Mouse (Mus musculus) left cerebral cortex, postnatal 10 days (tissue): ENCODE data around the gene Efcab6. TPM values are rescaled to one million over a fixed set of nuclear protein-coding genes. Genes with fewer than 3 reads are reported as not detected.

Experiments used
- DNase-seq, 2 experiments: peaks; one replicate each; pipeline ENCODE4 v3.0.0; 2021 to 2022; ENCODE audit warnings: low spot score in 2 of 2, mixed read lengths in 1 of 2; ENCODE audit errors: extremely low spot score in 1 of 2
- intact Hi-C: fragments of 180-260 bp; cut with DNase I; formaldehyde crosslinking; loops from one replicate; pipeline ENCODE4 v1.15.1; 2025
- total RNA-seq, 2 experiments: library from RNA; stranded (reverse); gene quantifications; 2 replicates each; pipeline ENCODE4 v1.2.3; 2021

Gene Efcab6
- total RNA-seq, 2 experiments from 2014 or later: 15.4 to 17.8 TPM

DNA sequence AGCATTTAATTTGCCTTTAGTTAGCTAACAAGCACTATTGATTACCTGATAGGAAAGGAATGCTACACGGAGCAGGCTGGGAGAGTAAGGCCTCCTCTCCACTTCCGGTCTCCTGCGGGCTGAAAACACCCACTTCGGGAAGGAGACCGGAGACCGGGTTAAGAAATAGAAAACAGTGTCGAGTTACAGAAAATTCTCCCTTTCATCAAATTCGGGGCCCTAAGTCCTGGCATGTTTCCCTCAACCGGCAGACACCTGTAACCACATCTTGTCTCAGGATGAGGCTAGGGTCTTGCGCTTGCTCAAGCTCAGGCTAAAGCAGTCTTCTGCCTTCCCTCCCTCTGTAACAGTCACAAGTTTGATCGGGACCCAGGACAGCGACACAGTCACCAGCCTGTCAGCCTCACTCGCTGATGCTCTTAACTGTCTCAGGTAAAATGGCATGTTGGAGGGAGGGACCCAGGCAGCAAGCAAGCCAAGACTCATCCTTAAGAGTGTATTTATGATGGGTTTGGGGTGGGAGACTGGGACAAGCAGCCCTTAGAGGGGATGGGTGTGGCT lies 5.0 kb upstream of the Efcab6 start:
- intact Hi-C loops: loop anchor here (5.0 kb wide), 2 partner anchors 308 to 562 kb away; no protein-coding TSS in a partner anchor

DNA sequence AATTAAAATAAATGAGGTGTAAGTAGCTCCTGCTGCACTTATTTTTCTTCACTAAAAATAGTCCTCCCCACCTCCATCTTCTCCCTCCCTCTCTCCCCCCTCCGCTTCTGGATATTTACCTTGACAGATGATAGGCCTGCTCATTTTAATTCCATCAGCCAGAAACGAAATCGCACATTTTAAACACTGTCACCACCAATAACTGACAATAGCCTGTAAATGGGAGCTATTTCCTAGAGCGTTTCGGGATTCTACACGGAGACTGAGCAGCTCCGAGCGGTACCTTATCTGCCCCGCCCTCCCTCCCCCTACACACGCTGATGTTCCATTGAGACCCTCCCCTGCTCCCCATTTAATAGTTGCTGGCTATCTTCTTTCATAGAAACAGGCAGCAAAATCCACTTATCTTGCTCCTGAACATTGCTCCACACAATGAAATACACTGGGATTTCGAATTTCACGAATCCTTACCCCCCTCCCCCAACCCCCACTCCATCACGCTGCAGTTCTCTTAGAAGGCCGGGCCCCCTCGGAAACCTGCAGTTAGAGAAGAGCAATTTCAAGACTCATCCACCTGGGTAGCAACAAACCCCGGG lies 4.4 kb upstream of the Efcab6 start:
- DNase-seq: no peak
- intact Hi-C loops: loop anchor here (5.0 kb wide), 3 partner anchors 287 to 563 kb away; no protein-coding TSS in a partner anchor

More for the DNA sequence above, 5.0 kb upstream of the Efcab6 start:
- DNase-seq: no peak

DNA sequence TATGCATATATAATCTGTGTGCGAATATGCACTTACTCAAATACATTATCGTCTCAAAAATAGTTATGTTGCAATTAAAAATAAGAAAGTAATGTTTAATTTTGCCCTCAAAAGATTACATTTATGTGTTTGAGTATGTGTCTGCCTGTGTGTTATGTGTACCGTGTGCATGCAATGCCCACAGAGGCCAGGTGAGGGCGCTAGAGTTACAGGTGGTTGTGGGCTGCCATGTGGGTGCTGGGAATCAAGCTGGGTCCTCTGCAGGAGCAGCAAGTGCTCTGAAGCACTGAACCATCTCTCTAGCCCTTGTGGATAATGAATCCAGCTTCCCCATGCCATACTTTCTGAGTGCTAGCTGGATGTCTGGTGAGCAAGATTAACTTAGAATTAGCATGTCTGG lies 522 bp upstream of the Efcab6 start:
- no peak for DNase-seq
- intact Hi-C loops: loop anchor here (5.0 kb wide), 1 partner anchor 283 kb away; no protein-coding TSS in a partner anchor

DNA sequence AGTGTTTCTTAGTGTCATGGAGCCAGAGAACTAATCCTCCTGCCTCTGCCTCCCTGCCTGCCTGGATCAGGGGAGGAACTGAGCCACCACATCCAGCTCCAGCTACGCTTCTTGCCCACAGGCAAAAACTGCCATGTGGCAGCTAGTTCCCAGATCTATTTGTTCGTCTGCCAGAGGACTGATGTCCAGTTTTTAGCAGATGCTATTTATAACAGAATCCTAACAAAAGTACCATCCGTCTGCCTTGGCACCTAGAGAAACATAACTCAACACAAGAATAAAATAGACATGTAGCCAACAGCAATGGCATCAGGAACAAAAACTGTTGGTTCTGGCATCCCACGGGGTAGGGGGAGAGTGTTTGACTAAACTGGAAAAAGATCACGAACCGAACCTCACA lies 6.3 kb downstream of the Efcab6 start:
- no peak for DNase-seq
- intact Hi-C loops: no loop called here

DNA sequence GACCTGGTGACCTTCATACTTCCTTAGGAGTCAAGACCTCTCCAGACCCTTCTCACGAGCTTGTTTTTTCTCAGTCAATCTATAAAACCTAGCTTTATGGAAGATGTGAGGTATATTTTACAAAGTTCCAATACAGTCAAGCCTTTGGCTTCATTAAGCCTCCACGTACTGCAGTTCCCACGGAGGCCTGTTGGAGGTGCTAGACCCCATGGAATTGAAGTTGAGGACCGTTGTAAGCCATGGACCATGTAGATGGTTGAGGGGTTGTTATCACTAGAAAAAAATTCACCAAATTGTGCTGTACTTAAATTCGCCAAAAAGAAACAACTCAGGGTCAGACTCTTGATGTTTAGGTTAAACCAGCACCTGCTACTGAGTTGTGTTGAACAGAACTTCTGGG lies 9.1 kb downstream of the Efcab6 start:
- intact Hi-C loops: no loop called here
- DNase-seq: no peak

DNA sequence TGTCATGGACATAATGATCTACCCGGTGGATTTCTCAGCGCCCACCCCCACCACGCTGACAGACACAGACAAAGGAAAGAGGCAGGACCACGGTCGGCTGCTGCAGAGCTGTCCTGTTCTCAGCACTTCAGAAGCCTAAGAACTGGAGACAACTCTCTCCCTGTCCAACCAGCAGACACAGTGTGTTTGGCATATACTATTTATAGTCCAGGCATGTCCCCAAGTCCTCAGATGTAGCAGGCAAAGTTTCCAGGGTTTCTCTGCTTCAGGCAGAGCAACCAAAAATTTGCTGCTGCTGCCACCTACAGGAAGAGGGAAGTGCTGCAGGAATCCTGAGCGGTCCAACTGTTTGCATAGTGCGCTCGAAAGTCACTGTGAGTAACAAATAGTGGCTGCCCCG lies 11.3 kb downstream of the Efcab6 start:
- intact Hi-C loops: loop anchor here (2.0 to 5.0 kb wide), 2 partner anchors 197 to 292 kb away; no protein-coding TSS in a partner anchor
- DNase-seq: peak; percentile 77 to 86

DNA sequence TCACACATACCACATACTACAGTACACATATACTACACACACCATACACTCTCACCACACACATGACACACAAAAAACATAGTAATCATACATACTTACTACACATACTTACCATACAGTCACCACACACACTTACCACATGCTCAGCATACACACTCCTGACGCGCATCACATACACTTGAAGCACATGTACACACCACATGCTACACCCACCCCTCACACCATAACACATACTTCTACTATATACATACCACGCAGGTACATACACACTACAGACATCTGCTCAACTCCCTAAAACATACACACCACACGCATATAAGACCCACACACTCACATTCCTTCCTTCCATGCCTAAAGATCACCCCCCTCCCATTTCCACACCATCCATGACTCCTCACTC lies 11.9 kb downstream of the Efcab6 start:
- intact Hi-C loops: loop anchor here (5.0 kb wide), 1 partner anchor 291 kb away; no protein-coding TSS in a partner anchor
- no peak for DNase-seq

DNA sequence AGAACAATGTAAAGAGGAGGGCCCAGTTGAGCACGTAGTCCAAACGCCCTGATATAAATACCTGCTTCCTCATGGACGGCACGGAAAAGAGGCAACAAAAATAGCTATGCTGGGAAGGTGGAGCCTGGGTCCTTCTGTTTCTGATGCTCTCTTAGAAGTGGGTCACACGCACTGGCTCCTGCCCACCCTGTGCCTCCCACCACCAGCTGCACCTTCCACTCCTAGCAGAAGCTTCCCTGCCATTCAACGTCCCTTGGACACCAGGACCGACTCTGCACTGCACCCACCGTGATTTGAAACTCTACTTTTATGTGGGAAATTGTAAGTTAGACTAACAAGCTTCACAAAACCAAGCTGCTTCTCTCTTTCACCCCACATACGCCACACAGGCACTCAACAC lies 12.8 kb downstream of the Efcab6 start:
- intact Hi-C loops: loop anchor here (5.0 kb wide), 1 partner anchor 290 kb away; no protein-coding TSS in a partner anchor
- peak in 1 of 2 experiments; percentile 36 for DNase-seq

DNA sequence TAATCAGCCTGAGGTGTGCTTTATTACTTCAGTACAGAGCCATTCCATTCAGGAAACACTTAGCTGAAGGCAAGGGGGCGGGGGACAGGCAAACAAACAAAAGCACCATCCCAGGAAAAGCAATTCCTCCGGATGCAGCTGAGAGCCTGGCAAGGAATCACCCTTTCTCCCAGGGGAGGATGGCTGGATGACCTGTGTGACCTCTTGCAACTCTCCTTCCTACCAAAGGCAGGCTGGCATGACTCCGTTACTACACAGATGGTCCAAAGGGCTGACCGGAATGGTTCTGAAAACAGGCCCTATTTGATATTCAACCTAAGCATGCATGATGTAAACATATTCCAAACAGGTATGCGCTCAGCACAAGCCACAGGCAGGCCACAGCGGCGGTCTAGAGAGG lies 15.6 kb downstream of the Efcab6 start:
- intact Hi-C loops: no loop called here

DNA sequence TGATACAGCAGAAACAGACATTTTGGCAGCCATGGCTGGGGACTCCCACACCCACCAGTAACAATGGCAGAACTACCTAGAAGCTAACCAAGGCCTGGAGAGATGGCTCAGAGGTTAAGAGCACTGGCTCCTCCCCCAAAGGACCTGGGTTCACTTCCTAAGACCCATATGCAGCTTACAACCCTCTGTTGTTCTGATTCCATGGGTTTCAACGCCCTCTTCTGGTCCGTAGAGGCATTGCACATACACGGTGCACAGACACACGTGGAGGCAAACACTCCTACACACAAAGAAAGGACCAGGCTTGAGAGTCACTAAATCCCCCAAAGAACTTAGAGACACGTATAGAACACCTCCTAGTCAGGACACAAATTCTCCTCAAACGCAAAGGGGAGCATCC lies 19.6 kb downstream of the Efcab6 start:
- intact Hi-C loops: no loop called here

More for the DNA sequence above, 15.6 kb downstream of the Efcab6 start:
- DNase-seq: peak in 1 of 2 experiments; percentile 40

DNA sequence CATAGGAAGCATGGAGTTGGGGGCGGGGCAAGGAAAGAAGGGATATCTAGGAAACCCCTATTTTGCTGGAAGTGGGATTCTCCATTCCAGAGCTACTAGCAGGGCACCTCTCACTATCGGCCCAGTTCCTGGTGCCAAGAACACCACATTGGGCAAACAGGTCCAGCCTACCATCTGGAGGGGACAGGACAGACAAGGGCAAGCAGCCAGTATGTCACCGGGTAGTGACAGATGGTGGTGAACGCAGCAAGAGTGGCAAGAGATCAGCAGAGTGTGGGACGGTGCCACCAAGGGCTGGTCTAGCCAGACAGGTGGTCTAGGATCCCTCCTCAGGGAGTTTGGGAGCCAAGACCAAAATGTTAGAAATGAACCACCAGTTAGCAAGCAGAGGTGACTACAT lies 28.1 kb downstream of the Efcab6 start:
- intact Hi-C loops: no loop called here
- no peak for DNase-seq

More for the DNA sequence above, 19.6 kb downstream of the Efcab6 start:
- DNase-seq: no peak

DNA sequence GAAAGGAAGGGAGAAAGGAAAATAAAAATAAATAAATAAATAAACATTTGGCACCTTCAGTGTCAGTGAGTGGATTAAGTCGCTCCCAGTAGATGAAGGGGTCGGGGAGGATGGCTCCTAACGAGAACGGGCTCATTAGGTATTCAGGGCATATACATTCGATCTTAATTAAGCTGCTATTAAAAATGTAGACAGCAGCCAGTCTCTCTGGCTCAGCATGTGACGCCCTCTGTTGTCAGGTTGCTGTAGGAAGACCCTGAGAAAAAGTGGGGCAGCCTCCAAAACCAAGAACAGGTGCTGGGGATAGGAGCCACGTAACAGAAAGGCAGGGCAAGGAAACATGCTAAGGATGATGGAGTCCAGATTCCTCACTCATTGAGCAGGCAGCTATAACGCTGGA lies 39.5 kb downstream of the Efcab6 start:
- DNase-seq: no peak
- intact Hi-C loops: no loop called here

DNA sequence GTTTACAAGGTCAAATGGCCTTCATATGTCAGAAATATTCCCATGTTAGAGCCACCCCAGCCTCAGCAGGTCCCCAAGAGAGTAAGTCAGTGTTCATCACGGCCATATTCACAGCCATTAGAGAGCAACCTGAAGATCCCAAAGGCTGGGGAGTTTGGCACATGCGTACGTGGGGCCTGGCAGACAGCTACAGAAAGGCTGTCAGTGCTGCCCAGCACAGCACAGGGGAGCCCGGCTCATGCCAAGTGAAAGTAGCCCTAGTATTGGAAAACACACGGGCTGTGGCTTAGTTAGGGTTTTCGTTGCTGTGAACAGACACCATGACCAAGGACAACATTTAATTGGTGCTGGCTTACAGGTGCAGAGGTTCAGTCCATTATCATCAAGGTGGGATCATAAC lies 40.3 kb downstream of the Efcab6 start:
- intact Hi-C loops: no loop called here
- no peak for DNase-seq

DNA sequence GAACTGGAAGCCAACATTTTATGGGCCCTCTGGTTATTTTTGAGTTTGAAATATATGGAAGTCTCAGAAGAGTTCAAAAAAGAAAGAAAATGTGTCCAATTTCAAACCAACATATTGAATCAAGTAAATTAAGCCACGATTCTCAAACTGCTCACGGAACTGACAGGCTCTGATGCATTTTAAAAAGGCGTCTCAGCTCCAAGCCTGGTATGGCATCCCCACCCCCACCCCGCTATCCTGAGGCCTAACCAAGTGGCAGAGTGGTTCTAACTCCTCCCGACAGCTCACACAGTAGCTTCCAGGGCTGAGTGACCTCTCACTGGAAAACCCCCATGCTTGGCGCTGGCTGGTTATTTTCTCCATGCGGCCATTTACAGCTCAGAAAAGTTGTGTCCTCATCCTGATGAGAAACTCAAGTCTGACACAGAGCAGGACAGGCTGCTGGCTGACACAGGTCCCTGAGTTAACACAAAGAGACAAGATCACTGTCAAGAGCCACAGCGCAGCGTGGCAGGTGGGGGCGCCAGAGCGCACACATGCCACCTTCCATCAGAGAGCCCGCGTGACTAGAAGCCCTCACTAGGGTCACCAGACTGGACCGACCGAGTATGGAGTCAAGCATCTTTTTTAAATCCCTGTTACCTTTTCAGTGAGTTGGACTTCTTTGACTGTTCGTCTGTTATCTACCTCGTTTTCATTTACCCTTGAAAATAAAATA lies 55.7 kb downstream of the Efcab6 start:
- intact Hi-C loops: no loop called here
- DNase-seq: no peak

DNA sequence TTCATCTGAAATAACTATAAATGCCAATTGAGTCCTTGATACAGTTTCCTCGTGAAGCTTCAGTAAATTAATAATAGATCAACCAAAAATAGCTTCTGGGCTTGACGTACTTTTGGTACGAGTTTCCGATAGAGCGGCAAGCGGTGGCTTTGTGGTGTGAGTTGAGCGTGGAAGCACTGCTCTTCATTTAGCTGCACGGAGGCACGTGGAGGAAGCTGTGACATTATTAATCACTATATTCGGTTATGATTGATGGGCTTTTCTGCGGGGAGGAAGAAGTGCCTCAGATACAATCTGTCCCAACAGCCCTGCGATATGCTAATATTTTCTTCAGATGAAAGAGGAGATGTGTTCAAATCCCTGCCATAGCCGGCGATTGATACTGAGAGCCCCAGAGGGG lies 60.9 kb downstream of the Efcab6 start:
- no peak for DNase-seq
- intact Hi-C loops: no loop called here

DNA sequence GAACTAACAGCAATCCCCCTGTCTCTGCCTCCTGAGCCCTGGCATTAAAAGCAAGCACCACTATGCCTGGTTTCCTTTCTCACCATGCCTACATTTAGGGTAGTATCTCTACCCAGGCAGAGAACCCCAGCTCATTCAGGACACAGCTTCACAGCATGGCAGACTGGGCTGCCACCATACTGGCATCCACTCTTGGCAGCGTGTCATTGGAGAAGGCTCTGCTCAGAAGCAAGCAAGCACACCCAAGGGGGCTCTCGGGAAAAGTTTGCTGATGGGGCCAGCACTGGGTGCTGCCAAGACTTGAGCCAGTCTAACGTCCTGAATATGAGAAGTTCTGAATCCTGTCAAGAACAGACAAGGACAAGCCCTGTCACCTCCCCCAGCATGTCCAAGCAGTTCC lies 66.1 kb downstream of the Efcab6 start:
- DNase-seq: no peak
- intact Hi-C loops: no loop called here

DNA sequence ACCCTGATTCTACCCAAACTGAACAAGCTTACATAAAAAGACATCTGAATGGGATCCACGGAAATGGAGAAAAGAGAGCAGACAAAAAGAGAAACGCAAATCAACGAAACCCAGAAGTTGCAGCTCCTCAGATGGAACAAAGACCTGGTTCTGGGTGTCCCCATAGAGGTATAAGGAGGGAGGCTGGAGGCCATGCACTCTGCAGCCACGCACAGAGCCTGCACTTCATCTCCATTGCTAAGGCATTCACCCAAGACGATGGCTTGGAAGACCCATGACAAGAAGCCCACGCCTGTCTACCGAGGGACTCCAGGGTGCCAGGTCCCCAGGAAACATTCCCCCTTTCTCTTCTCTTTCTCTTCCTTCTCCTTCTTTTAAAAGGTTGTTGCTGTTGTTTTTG lies 66.6 kb downstream of the Efcab6 start:
- no peak for DNase-seq
- intact Hi-C loops: no loop called here

DNA sequence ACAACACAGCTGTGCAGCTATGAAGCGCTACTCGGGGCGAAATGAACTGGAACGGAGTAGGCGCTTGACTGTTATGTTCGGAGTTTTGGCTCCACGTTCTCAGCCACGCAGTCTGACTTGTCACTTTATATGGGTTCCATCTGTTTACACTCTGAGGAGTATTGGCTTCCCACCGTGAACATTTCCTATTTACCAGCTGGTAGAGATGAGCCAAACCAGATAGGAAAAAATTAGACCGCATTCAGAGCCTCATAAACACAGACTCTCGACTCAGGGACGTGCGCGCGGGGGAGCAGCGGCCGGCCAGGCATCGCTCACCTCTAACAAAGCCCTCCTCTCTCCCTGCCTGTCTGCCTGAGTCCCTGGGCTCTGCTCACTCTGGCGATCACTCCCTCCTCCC lies 67.1 kb downstream of the Efcab6 start:
- intact Hi-C loops: no loop called here
- DNase-seq: peak; percentile 52 to 83

DNA sequence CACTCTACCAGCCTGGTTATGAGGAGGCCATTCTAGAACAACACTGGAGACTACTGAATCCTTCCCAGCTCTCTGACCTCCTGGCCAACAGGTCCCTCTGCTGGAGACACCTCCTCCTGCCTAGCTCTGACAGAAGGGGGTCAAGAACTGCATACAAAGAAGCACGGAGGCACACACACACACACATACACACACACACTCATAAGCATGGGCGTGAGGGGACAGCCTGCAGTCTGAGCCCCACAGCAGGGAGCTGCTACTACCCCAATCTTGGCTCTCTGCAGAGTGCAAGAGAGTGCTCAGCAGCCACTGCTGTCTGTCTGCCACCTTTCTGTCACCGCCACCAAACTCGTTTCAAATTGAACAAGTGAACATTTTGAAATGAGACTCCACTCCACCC lies 67.6 kb downstream of the Efcab6 start:
- DNase-seq: no peak
- intact Hi-C loops: no loop called here

DNA sequence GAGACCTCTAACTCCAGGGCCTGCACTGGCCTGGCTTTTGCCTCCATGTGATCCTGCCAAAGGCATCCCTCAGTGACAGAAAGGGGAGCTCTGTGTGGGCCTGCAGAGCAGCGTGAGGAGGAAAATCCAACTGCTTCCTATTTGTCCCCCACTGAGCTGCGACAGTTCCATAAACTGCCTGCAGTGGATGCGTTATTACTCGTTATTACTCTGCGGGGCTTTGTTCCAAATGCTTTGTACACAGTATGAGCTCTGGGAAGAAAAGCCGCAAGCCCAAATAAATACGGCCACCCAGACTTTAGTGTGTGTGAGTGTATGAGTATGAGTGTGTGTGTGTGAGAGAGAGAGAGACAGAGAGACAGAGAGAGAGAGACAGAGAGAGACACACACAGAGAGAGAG lies 68.3 kb downstream of the Efcab6 start:
- no peak for DNase-seq
- intact Hi-C loops: no loop called here
